In the genomic region with DNA sequence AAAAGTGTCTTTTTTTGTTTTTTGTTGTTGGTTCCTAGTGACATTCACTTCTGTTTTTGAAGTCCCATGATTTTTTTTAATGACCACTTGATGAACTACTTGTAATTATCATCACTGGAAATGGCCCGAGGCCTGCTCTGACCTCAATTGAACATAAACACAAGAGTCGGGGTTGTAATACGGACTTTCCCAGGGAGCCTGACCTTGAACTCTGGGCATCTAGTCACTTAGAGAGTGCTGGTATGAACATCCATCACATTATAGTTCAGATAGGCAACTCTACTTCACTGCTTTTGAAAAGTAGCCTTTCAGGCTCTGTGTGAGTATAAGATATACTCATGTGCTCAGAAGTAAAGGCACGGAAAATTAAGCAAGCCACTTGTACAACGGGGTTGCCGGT, we compare ENCODE assay signal across 13 mouse cellular contexts.
A peak's percentile ranks its signal among the peaks of the same experiment; 100 is the strongest.
DNase-seq lines count a peak whose midpoint lies in the region; ATAC-seq and TF ChIP-seq lines count a peak whose summit lies in the region.
"Had no signal": no experiment of that assay in that cellular context is flagged by ENCODE, and none has a peak within 500 bp of the region (broad histone marks: within the 10 kb centered on the region; RNA-seq: fewer than 3 reads in every experiment).

No protein-coding gene starts in this region.

- WGBS in liver, adult 2 months: 61% methylated on average over 6 of the region's 6 CpGs
- 68% methylated on average over 6 of the region's 6 CpGs for WGBS in liver, embryonic 12.5 days (ENCODE audit: insufficient replicate concordance)
- 48% methylated on average over 6 of the region's 6 CpGs for WGBS in embryonic facial prominence, embryonic 11.5 days

- H3K4me1 ChIP-seq in liver, adult 2 months (ENCODE audit: control insufficient read depth, insufficient read depth, low read length): no peaks in the 10 kb centered on the region
- H3K4me1 ChIP-seq in liver, embryonic 12.5 days: no peaks in the 10 kb centered on the region
- no peaks in the 10 kb centered on the region; the same call in 1 of the 2 replicates for H3K4me1 ChIP-seq in embryonic facial prominence, embryonic 11.5 days (ENCODE audit: control insufficient read depth, insufficient read depth, low read length)
- peaks cover 19% of the 10 kb centered on the region for H3K4me1 ChIP-seq in embryonic fibroblast, embryonic 13.5 days (ENCODE audit: control insufficient read depth, insufficient read depth, low read length)

- no peak overlapping the region for H3K9ac ChIP-seq in liver, adult 2 months (ENCODE audit: low read depth, low read length)
- no peak overlapping the region for H3K9ac ChIP-seq in liver, embryonic 12.5 days
- H3K9ac ChIP-seq in embryonic facial prominence, embryonic 11.5 days (replicated peaks; ENCODE audit: low read length): no peak overlapping the region

- H3K79me2 ChIP-seq in liver, adult 2 months (ENCODE audit: control insufficient read depth, insufficient read depth, low read length): no peaks in the 10 kb centered on the region

- TF ChIP-seq POLR2A in liver, adult 2 months (IDR thresholded peaks at IDR 0.05; ENCODE audit: extremely low read depth, insufficient read depth, low read length): no peak
- no peak for TF ChIP-seq POLR2A in embryonic fibroblast, embryonic 13.5 days (IDR thresholded peaks at IDR 0.05; ENCODE audit: low read depth, low read length)

- DNase-seq in heart, adult 11 months: peak; percentile 83
- DNase-seq in heart, adult 8-10 months (ENCODE audit: low spot score): no peak
- peak; percentile 17 for DNase-seq in liver, adult 2 months (ENCODE audit: extremely low read depth, low read depth, low spot score)
- DNase-seq in embryonic facial prominence, embryonic 11.5 days (ENCODE audit: low spot score): no peak
- DNase-seq in layer of hippocampus, postnatal 10 days (ENCODE audit: low spot score in 2 of 2): no peak
- DNase-seq: cerebellum, postnatal 14 days; heart, postnatal 36 days; kidney, adult 18-20 months; right cerebral cortex, postnatal 25 days; thymus, adult 2 months had no signal

- no peak overlapping the region for H3K4me3 ChIP-seq in liver, adult 2 months (ENCODE audit: insufficient read depth, low read depth, low read length)
- H3K4me3 ChIP-seq in liver, embryonic 12.5 days: no peak overlapping the region
- H3K4me3 ChIP-seq in embryonic facial prominence, embryonic 11.5 days (ENCODE audit: low read depth, low read length): no peak overlapping the region
- no peak overlapping the region for H3K4me3 ChIP-seq in embryonic fibroblast, embryonic 13.5 days (ENCODE audit: insufficient read depth, low read length)

- no peak overlapping the region; the same call in 1 of the 2 replicates for H3K27ac ChIP-seq in liver, adult 2 months (replicated peaks; ENCODE audit: insufficient read depth, low read depth, low read length)
- no peak overlapping the region for H3K27ac ChIP-seq in liver, embryonic 12.5 days
- H3K27ac ChIP-seq in embryonic facial prominence, embryonic 11.5 days (replicated peaks; ENCODE audit: low read depth, low read length): peak overlapping the region; percentile 23; the same call in 1 of the 2 replicates
- H3K27ac ChIP-seq in embryonic fibroblast, embryonic 13.5 days (ENCODE audit: insufficient read depth, low read length): peak overlapping the region; percentile 72

- H3K27me3 ChIP-seq in liver, adult 2 months (ENCODE audit: control insufficient read depth, insufficient read depth, low read length): no peaks in the 10 kb centered on the region
- H3K27me3 ChIP-seq in liver, embryonic 12.5 days (replicated peaks): no peaks in the 10 kb centered on the region
- no peaks in the 10 kb centered on the region for H3K27me3 ChIP-seq in embryonic facial prominence, embryonic 11.5 days (ENCODE audit: control insufficient read depth, insufficient read depth, low read length)

- ATAC-seq in liver, embryonic 12.5 days: no peak
- no peak for ATAC-seq in embryonic facial prominence, embryonic 11.5 days (replicated peaks; ENCODE audit: insufficient number of reproducible peaks, low FRiP score, low TSS enrichment, low read depth)
- ATAC-seq in megakaryocyte, adult 5-6 weeks (ENCODE audit: poor library complexity, severe bottlenecking): no peak

- no peaks in the 10 kb centered on the region for H3K9me3 ChIP-seq in liver, embryonic 12.5 days (replicated peaks)
- no peaks in the 10 kb centered on the region for H3K9me3 ChIP-seq in embryonic facial prominence, embryonic 11.5 days (replicated peaks; ENCODE audit: control insufficient read depth, low read length)

- TF ChIP-seq CTCF in liver, adult 2 months (IDR thresholded peaks at IDR 0.05; ENCODE audit: low read depth, low read length): no peak
- TF ChIP-seq CTCF in embryonic fibroblast, embryonic 13.5 days (IDR thresholded peaks at IDR 0.05; ENCODE audit: borderline replicate concordance, insufficient read depth, low read length): no peak

- no peak overlapping the region for H3K4me2 ChIP-seq in liver, embryonic 12.5 days
- H3K4me2 ChIP-seq in embryonic facial prominence, embryonic 11.5 days (ENCODE audit: low read depth, low read length): no peak overlapping the region

- no peaks in the 10 kb centered on the region for H3K36me3 ChIP-seq in liver, adult 2 months (ENCODE audit: control insufficient read depth, insufficient read depth, low read length)
- no peaks in the 10 kb centered on the region for H3K36me3 ChIP-seq in liver, embryonic 12.5 days
- H3K36me3 ChIP-seq in embryonic facial prominence, embryonic 11.5 days (replicated peaks; ENCODE audit: control insufficient read depth, insufficient read depth, low read depth, low read length): no peaks in the 10 kb centered on the region

Comparison
In these comparisons a context has a peak if more than half of its experiments do, and no peak if none do; other contexts are left out.
1. DNase-seq: peak in heart, adult 11 months (single experiment) and liver, adult 2 months (single experiment); none in heart, adult 8-10 months (single experiment), embryonic facial prominence, embryonic 11.5 days (single experiment) and layer of hippocampus, postnatal 10 days (0 of 2).
2. H3K27ac ChIP-seq: peak in embryonic facial prominence, embryonic 11.5 days (single experiment) and embryonic fibroblast, embryonic 13.5 days (single experiment); none in liver, adult 2 months (single experiment) and liver, embryonic 12.5 days (single experiment).